Mouse (Mus musculus) CD4-positive helper T cell, adult 2 months (primary cell): ENCODE measurements around the gene Gm49416.
"Not testable (repeated sequence)": the region's sequence is repeated elsewhere in the genome, so short reads cannot be mapped to it uniquely, and the experiment has no call there.

Source experiments
- DNase-seq: peaks from one replicate; pipeline ENCODE4 v3.0.0-alpha.2; 2012; ENCODE audit warnings: low read depth, missing footprints, low spot score

Gene Gm49416

GRCm38 (mm10) chr19:8875031-8875430 lies 13.7 kb upstream of the Gm49416 start:
- DNase-seq, result no peak

DNA sequence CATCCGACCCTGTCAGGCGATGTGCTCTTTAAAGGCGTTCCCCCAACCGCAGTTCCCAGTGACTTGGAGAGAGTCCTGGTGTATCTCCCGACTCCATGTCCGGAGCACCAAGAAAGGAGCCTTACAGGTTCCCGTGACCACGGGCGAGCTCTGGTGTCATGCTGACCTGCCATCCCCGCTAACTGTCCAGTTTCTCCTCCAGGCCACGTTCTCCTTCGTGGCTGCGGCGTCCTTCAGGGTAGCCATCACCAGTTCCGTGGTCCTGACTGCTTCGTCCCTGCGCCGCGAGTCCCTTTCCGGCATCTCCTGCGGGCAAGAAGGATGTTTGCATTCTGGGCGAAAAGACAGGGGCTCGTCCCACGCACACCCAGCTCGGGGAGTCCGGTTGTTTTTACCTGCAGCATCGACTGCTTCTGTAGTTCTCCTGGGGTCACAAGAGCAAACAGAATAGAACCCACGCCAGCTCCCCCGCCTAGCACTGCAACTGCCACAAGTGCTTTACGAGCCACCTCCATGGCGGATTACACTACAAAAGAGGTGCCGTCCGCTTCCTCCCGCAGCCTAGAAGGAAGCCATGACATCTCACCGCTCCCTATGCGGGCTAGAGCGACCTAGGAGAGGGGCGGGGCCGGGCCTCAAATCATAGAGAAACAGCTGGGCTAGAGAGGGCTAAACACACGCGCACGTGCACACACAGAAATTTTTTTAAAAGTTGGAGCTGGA lies 8.3 kb upstream of the Gm49416 start, which contains the start of gene Uqcc3:
TSS of gene Uqcc3 (minus strand) at position 613 of the 723 bp plus-strand sequence.
- DNase-seq, result peak; percentile 92

DNA sequence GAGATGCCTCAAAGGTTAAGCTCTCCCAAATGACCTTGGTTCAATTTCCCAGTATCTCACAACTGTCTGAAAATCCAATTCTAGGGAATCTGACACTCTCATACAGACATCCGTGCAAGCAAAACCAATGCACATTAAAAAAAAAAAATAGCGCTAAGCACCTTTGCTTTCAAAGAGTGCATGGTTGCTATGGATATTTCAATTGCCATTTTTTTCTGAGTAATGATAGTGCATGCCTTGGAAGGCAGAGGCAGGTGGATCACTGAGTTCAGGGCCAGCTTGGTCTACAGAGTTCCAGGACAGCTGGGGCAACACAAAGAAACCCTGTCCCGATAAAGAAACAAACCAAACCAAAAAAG lies 7.7 kb upstream of the Gm49416 start:
- DNase-seq, result no peak

- no peak for DNase-seq
Measured at GRCm38 (mm10) chr19:8883616-8884015, 5.1 kb upstream of the Gm49416 start, which contains the start of the genes Lbhd1 and Gm49403. TSS of gene Lbhd1 (plus strand) at chr19:8883732. TSS of gene Gm49403 (plus strand) at chr19:8883930.

GRCm38 (mm10) chr19:8886916-8887584 lies 1.7 kb upstream of the Gm49416 start:
- no peak for DNase-seq

DNA sequence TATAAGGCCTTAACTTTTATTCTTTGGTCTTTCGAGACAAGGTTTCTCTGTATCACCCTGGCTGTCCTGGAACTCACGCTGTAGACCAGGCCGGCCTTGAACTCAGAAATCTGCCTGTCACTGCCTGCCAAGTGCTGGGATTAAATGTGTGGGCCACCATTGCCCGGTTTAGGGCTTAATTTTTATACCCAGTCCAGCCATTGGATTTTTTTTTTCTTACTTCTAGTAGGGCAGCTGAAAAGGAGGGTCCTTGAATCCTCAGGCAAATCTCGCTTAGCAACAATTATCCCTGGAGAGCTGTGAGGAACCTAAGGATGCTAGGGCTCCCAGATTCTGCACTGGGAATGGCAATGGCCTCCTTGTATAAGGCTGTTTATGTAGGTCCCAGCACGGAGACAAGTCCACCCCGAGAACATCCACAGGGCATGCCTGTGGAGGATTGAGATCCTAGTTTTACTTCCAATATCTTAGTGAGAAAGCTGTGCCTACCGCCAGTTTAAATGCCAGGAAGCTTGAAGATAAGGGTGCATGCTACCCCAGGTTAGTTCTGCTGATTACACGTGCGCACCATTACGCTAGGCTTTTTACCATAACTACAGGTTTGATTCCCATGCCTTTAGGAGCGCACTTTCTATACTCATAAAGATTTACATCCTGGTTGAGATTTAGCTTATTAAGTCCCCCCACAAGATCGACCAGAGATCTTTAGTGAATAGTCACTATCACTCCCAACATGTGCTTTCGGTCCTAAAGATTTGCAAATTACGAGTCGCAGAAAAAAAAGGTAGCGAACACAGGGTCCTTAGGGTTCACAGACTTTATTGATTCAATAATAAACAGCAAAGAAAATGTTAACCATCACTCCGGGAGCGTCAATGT lies 902 bp upstream of the Gm49416 start:
- no peak for DNase-seq

DNA sequence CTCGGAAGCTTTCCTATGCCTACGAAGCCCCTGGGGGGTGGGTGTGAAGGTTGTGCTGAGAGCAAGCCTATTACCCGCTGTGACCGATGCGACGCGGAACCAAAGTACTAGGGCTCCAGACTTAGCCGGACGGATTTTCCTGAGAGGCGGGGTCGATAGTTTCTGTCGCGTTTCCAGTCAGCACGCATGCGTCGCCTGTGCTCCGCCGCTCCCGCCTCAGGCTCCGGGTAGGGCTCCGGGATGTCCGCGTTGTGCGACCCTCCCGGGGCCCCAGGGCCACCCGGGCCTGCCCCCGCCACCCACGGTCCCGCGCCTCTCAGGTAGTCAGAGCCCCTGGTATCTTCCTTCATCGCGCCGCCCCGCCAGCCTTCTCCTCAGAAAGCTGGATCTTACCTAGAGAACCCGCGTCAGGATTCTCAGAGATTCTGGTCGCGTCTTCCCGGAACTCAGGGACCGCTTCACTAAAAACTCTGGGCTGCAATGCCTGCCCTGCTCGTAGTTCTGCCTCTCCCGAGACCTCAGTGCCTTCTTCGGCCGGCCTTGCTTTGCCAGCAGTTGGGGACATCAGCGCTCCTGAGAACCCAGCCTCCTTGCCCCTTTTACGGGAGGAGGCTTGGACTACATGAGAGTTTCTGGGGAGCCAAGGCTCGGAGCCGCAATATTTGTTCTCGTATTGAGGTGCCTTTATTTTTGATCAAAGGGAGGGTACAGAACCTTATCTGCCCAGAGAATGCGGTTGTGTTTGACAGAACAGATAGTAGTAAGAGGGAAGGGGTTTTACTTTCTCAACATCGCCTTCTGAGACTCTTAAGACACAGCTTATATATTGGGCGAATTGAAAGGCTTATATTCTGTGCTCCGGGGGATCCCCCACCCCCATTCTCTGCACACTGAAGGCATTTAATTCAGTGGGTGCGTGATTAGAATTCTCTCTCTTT lies 4.4 kb downstream of the Gm49416 start, which contains the start of gene Ints5:
TSS of gene Ints5 (plus strand) at position 177 of the 938 bp plus-strand sequence.
- DNase-seq, result peak; percentile 88

DNA sequence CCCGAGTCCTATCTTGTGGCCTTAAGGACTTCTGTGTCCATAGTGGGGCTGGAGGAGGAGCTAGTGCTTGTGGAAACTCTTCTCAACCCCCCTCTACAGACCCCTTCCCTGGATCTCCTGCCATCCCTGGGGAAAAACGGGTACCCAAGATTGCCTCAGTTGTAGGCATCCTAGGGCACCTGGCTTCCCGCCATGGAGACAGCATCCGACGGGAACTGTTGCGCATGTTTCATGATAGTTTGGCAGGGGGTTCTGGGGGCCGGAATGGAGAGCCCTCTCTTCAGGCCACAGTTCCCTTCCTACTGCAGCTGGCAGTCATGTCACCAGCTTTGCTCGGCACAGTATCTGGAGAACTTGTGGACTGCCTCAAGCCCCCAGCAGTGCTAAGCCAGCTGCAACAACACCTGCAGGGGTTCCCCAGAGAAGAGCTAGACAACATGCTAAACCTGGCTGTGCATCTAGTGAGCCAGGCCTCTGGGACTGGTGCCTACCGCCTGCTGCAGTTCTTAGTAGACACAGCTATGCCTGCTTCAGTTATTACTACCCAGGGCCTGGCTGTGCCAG lies 6.8 kb downstream of the Gm49416 start:
- DNase-seq, result no peak

DNA sequence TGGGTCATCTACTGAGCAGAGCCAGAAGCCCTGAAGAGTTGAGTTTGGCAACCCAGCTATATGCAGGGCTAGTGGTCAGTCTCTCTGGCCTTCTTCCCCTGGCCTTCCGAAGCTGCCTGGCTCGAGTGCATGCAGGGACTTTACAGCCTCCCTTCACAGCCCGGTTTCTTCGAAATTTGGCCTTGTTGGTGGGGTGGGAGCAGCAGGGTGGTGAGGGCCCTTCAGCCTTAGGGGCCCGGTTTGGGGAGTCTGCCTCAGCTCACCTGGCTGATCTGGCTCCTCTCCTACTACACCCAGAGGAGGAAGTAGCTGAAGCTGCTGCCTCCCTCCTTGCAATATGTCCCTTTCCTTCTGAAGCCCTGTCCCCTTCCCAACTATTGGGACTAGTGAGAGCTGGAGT lies 7.5 kb downstream of the Gm49416 start:
- not testable (repeated sequence) for DNase-seq

- not testable (repeated sequence) for DNase-seq
Measured at GRCm38 (mm10) chr19:8897211-8897864, 8.6 kb downstream of the Gm49416 start.

DNA sequence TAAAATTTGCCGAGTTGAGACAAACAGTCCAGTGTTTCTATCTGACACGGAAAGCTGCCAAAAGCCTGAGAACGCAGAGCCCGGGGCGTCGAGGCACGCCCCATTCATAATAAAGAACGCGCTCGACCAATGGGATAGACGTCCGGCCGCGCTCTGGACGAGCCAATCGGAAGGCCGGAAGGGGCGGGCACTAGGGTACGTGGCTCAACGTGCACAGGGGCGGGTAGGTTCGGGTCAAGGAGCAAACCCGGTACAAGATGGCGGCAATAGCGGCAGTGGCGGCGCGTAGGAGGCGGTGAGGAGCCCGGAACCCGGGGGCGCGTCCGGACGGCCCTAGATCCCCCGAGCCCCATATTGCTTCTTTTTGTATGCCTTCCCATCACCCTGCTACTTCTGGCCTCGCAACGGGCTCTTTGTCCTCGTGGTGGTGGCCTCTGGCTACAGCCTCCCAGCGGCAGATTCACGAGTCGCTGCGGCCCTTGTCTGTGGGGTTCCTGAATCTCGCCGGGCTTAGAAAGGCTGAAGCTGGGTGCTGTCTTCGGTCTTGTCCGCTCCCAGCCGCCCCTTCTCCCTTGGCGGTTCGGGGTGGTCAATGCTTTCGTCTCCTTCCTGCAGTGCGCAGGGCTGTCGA lies 9.3 kb downstream of the Gm49416 start, which contains the start of gene Ganab:
TSS of gene Ganab (plus strand) at position 207 of the 631 bp plus-strand sequence.
- peak; percentile 98 for DNase-seq

DNA sequence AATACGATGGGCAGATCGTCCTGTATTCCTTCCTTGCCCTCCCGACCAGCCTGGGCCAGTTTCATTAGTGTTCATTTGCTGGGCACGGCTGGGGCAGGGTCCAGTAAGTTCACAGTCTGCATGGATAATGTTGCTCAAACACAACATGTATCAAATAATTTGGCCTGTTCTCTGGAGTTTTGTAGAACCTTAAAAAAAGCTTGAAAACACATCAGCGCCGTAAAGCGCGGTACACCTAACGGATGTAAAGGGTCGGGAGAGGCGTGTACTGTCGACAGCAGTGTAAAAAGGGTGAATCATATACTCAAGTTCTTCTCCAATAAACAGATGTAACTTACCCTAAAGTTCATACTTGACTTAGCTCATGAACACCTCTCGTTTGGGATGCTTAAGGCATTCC lies 9.8 kb downstream of the Gm49416 start:
- DNase-seq, result peak; percentile 38

GRCm38 (mm10) chr19:8899079-8899478 lies 10.4 kb downstream of the Gm49416 start:
- DNase-seq, result no peak

DNA sequence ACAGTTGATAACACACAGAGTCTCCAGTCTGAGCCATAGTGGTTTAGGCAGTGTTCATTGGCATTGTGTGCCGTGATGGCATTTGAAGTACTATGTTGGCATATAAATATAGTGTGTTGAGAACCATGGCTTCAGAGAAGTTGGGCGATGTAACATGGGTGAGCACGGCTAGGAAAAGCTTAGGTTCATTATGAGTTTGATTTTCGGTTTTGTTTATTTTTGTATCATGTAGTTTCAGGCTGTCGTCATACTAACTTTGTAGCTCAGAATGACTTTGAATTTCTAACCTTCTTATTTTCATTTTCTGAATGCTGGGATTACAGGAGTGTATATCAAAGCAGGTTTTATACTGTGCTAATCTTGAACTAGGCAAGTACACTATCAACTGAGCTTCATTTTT lies 14.7 kb downstream of the Gm49416 start:
- DNase-seq, result no peak

GRCm38 (mm10) chr19:8908531-8908930 lies 19.8 kb downstream of the Gm49416 start:
- DNase-seq, result no peak

- no peak for DNase-seq
Measured at GRCm38 (mm10) chr19:8911810-8912209, 23.1 kb downstream of the Gm49416 start.

GRCm38 (mm10) chr19:8914212-8914611 lies 25.5 kb downstream of the Gm49416 start:
- DNase-seq, result no peak

GRCm38 (mm10) chr19:8919000-8919399 lies 30.3 kb downstream of the Gm49416 start:
- peak; percentile 47 for DNase-seq

- DNase-seq, result no peak
Measured at GRCm38 (mm10) chr19:8919684-8920072, 31.0 kb downstream of the Gm49416 start.
